Mouse (Mus musculus) stomach, embryonic 14.5 days (tissue): ENCODE data around the gene Sp2. TPM values are rescaled to one million over a fixed set of nuclear protein-coding genes. Genes with fewer than 3 reads are reported as not detected.
A peak's percentile ranks its signal among the peaks of the same experiment; 100 is the strongest.

Experiments
- ATAC-seq: fragments of 200-750 bp; cut with Nextera tagmentation; 2 replicates; pipeline ENCODE4 v1.8.0; 2017; ENCODE audit warnings: low read depth, moderate TSS enrichment; ENCODE audit not compliant: insufficient number of reproducible peaks, insufficient read depth, low FRiP score
- H3K27ac ChIP-seq: fragments of 300-500 bp; sonication (generic); 2 replicates; pipeline ENCODE4 v1.5.1; 2014; ENCODE audit warnings: mild to moderate bottlenecking, low read length, moderate library complexity, mixed read lengths
- H3K27me3 ChIP-seq: fragments of 300-500 bp; sonication (generic); 2 replicates; pipeline ENCODE4 v1.6.1; 2014; ENCODE audit warnings: low read length, control low read depth, mixed read lengths; ENCODE audit not compliant: control insufficient read depth, insufficient read depth
- H3K36me3 ChIP-seq: fragments of 300-500 bp; sonication (generic); 2 replicates; pipeline ENCODE4 v1.6.1; 2014; ENCODE audit warnings: mild to moderate bottlenecking, control low read depth, low read length, moderate library complexity, mixed read lengths; ENCODE audit not compliant: control insufficient read depth, insufficient read depth
- H3K4me1 ChIP-seq: fragments of 300-500 bp; sonication (generic); 2 replicates; pipeline ENCODE4 v1.6.1; 2014; ENCODE audit warnings: low read length, control low read depth, mixed read lengths; ENCODE audit not compliant: control insufficient read depth, insufficient read depth
- H3K4me2 ChIP-seq: fragments of 300-500 bp; sonication (generic); replicated peaks from 2 replicates; pipeline ENCODE4 v1.6.1; 2014; ENCODE audit warnings: low read depth, low read length, control low read depth
- H3K4me3 ChIP-seq: fragments of 300-500 bp; sonication (generic); 2 replicates; pipeline ENCODE4 v1.5.1; 2014; ENCODE audit warnings: low read depth, low read length, control low read depth
- H3K9ac ChIP-seq: fragments of 300-500 bp; sonication (generic); replicated peaks from 2 replicates; pipeline ENCODE4 v1.6.1; 2014; ENCODE audit warnings: low read depth, mild to moderate bottlenecking, control low read depth, low read length, moderate library complexity, mixed read lengths
- H3K9me3 ChIP-seq: fragments of 300-500 bp; sonication (generic); 2 replicates; pipeline ENCODE4 v1.6.1; 2016; ENCODE audit warnings: low read depth, low read length, control low read depth; ENCODE audit not compliant: control insufficient read depth
- WGBS: fragments of 180-500 bp; shearing (Covaris S2); extraction: QIAGEN DNeasy Blood & Tissue Kit; methylation state at CpG from one replicate; pipeline ENCODE4 v1.1.7; 2014; 5-methylcytosine and 5-hydroxymethylcytosine counted together
- polyA plus RNA-seq: library from polyadenylated mRNA; unstranded; fragments of >200 nt; fragmentation: Nextera tagmentation; extraction: Ambion mirVana; gene quantifications from 2 replicates; pipeline ENCODE4 v1.2.1, GENCODE M21; 2014

Sp2 gene
- polyA plus RNA-seq, 1 experiment from 2014 or later: 19.1 TPM

- under 1% methylated on average over 45 of the region's 45 CpGs for WGBS
- Histone ChIP-seq H3K27me3 (no peaks in the 10 kb centered on the region), H3K27ac (peak overlapping the region; percentile 96), H3K36me3 (no peaks in the 10 kb centered on the region), H3K9me3 (no peaks in the 10 kb centered on the region), H3K9ac (peak overlapping the region; percentile 92), H3K4me3 (peak overlapping the region; percentile 88), H3K4me1 (peaks cover 18% of the 10 kb centered on the region), H3K4me2 (peak overlapping the region; percentile 93)
- ATAC-seq: peak; percentile 96
Measured at GRCm38 (mm10) chr11:96977606-96978400, 5.0 kb downstream of the Sp2 start.

GRCm38 (mm10) chr11:96976911-96977591 lies 5.7 kb downstream of the Sp2 start:
- peaks cover 18% of the 10 kb centered on the region for H3K4me1 ChIP-seq

GRCm38 (mm10) chr11:96976379-96976687 lies 6.4 kb downstream of the Sp2 start:
- peak overlapping the region; percentile 96 for H3K27ac ChIP-seq
- H3K36me3 ChIP-seq: no peaks in the 10 kb centered on the region
- ATAC-seq: no peak
- H3K9me3 ChIP-seq: no peaks in the 10 kb centered on the region
- peak overlapping the region; percentile 92 for H3K9ac ChIP-seq
- peak overlapping the region; percentile 76 for H3K4me2 ChIP-seq
- no peaks in the 10 kb centered on the region for H3K27me3 ChIP-seq
- peaks cover 18% of the 10 kb centered on the region for H3K4me1 ChIP-seq
- WGBS: 43% methylated on average over 3 of the region's 3 CpGs
- peak overlapping the region; percentile 88 for H3K4me3 ChIP-seq

More at GRCm38 (mm10) chr11:96976911-96977591, 5.7 kb downstream of the Sp2 start:
- Histone ChIP-seq H3K4me3 (peak overlapping the region; percentile 88), H3K36me3 (no peaks in the 10 kb centered on the region), H3K27me3 (no peaks in the 10 kb centered on the region), H3K9ac (peak overlapping the region; percentile 92), H3K4me2 (peak overlapping the region; percentile 76), H3K27ac (peak overlapping the region; percentile 96), H3K9me3 (no peaks in the 10 kb centered on the region)
- ATAC-seq: peak; percentile 70
- under 1% methylated on average over 49 of the region's 50 CpGs for WGBS

GRCm38 (mm10) chr11:96975511-96976378 lies 7.0 kb downstream of the Sp2 start:
- H3K4me3 ChIP-seq: peak overlapping the region; percentile 88; the same call in 1 of the 2 replicates
- H3K9me3 ChIP-seq: no peaks in the 10 kb centered on the region
- H3K9ac ChIP-seq: no peak overlapping the region
- H3K4me2 ChIP-seq: peak overlapping the region; percentile 76
- WGBS: 75% methylated on average over 10 of the region's 10 CpGs
- H3K27me3 ChIP-seq: no peaks in the 10 kb centered on the region
- no peaks in the 10 kb centered on the region for H3K36me3 ChIP-seq
- peak overlapping the region; percentile 96; the same call in 1 of the 2 replicates for H3K27ac ChIP-seq
- peaks cover 18% of the 10 kb centered on the region for H3K4me1 ChIP-seq
- ATAC-seq: no peak

GRCm38 (mm10) chr11:96974813-96975212 lies 7.9 kb downstream of the Sp2 start:
- no peak for ATAC-seq
- H3K36me3 ChIP-seq: no peaks in the 10 kb centered on the region
- H3K27ac ChIP-seq: no peak overlapping the region
- H3K27me3 ChIP-seq: no peaks in the 10 kb centered on the region
- H3K4me1 ChIP-seq: peaks cover 28% of the 10 kb centered on the region
- no peak overlapping the region for H3K9ac ChIP-seq
- no peak overlapping the region for H3K4me2 ChIP-seq
- WGBS: 81% methylated on average over 5 of the region's 5 CpGs
- H3K9me3 ChIP-seq: no peaks in the 10 kb centered on the region
- no peak overlapping the region for H3K4me3 ChIP-seq

- H3K27ac ChIP-seq: no peak overlapping the region
- no peaks in the 10 kb centered on the region for H3K36me3 ChIP-seq
- H3K9me3 ChIP-seq: no peaks in the 10 kb centered on the region
- no peaks in the 10 kb centered on the region for H3K27me3 ChIP-seq
- H3K4me2 ChIP-seq: no peak overlapping the region
- no peak overlapping the region for H3K9ac ChIP-seq
- WGBS: 89% methylated on average over 5 of the region's 5 CpGs
- no peak overlapping the region for H3K4me3 ChIP-seq
- no peak for ATAC-seq
- H3K4me1 ChIP-seq: peaks cover 36% of the 10 kb centered on the region
Measured at GRCm38 (mm10) chr11:96973426-96973964, 9.3 kb downstream of the Sp2 start.

GRCm38 (mm10) chr11:96972906-96973305 lies 9.9 kb downstream of the Sp2 start:
- H3K9me3 ChIP-seq: no peaks in the 10 kb centered on the region
- no peaks in the 10 kb centered on the region for H3K27me3 ChIP-seq
- no peak overlapping the region for H3K4me2 ChIP-seq
- H3K9ac ChIP-seq: no peak overlapping the region
- WGBS: 84% methylated on average over 5 of the region's 5 CpGs
- H3K27ac ChIP-seq: no peak overlapping the region
- H3K4me3 ChIP-seq: no peak overlapping the region
- ATAC-seq: no peak
- peaks cover 38% of the 10 kb centered on the region for H3K4me1 ChIP-seq
- no peaks in the 10 kb centered on the region for H3K36me3 ChIP-seq

GRCm38 (mm10) chr11:96970341-96970740 lies 12.4 kb downstream of the Sp2 start:
- no peak overlapping the region for H3K4me2 ChIP-seq
- 43% methylated on average over 3 of the region's 3 CpGs for WGBS
- H3K9me3 ChIP-seq: no peaks in the 10 kb centered on the region
- H3K4me3 ChIP-seq: no peak overlapping the region
- H3K27me3 ChIP-seq: no peaks in the 10 kb centered on the region
- H3K27ac ChIP-seq: peak overlapping the region; percentile 78; the same call in 1 of the 2 replicates
- ATAC-seq: no peak
- no peaks in the 10 kb centered on the region; the same call in 1 of the 2 replicates for H3K36me3 ChIP-seq
- no peak overlapping the region for H3K9ac ChIP-seq
- peaks cover 27% of the 10 kb centered on the region for H3K4me1 ChIP-seq
